Mouse (Mus musculus) spleen, adult 2 months (tissue): Measurements from ENCODE around the gene Prl6a1. TPM values are rescaled to one million over a fixed set of nuclear protein-coding genes. Genes with fewer than 3 reads are reported as not detected.

Source experiments
- DNase-seq, 2 experiments: peaks; one replicate each; pipeline versions ENCODE4 v3.0.0 to v3.0.0-alpha.2; 2012 to 2021; ENCODE audit warnings: low spot score in 2 of 2, low read depth in 1 of 2
- H3K27ac ChIP-seq: fragments of 200-500 bp; 2 replicates; pipeline ENCODE4 v1.5.1; 2012; ENCODE audit warnings: low read length, inconsistent platforms; ENCODE audit not compliant: insufficient read depth
- H3K27me3 ChIP-seq: fragments of 200-500 bp; 2 replicates; pipeline ENCODE4 v1.6.1; 2012; ENCODE audit warnings: mild to moderate bottlenecking, moderate library complexity, low read length, inconsistent platforms; ENCODE audit not compliant: control insufficient read depth, insufficient read depth
- H3K36me3 ChIP-seq: fragments of 200-500 bp; 2 replicates; pipeline ENCODE4 v1.6.1; 2012; ENCODE audit warnings: mild to moderate bottlenecking, low read length, inconsistent platforms; ENCODE audit not compliant: control insufficient read depth, insufficient read depth
- H3K4me1 ChIP-seq: fragments of 200-500 bp; 2 replicates; pipeline ENCODE4 v1.6.1; 2011; ENCODE audit warnings: inconsistent platforms; ENCODE audit not compliant: control insufficient read depth, insufficient read depth, insufficient read length
- H3K4me3 ChIP-seq: fragments of 200-500 bp; 2 replicates; pipeline ENCODE4 v1.5.1; 2011; ENCODE audit warnings: mild to moderate bottlenecking, inconsistent platforms; ENCODE audit not compliant: insufficient read depth, insufficient read length; ENCODE audit errors: extremely low read depth
- CTCF ChIP-seq: fragments of 200-500 bp; IDR thresholded peaks from 2 replicates; pipeline ENCODE4 v1.5.1; 2011; ENCODE audit warnings: mild to moderate bottlenecking, inconsistent platforms; ENCODE audit not compliant: insufficient read depth, insufficient read length, insufficient replicate concordance; ENCODE audit errors: extremely low read depth
- POLR2A ChIP-seq: fragments of 200-500 bp; IDR thresholded peaks from 2 replicates; pipeline ENCODE4 v1.6.1; 2011; ENCODE audit warnings: low read depth, low read length, inconsistent platforms
- WGBS: fragments of 180-500 bp; shearing (Covaris S2); methylation state at CpG from one replicate; pipeline ENCODE4 v1.1.7; 2018; 5-methylcytosine and 5-hydroxymethylcytosine counted together
- polyA plus RNA-seq: library from polyadenylated mRNA; depleted of rRNA; stranded (reverse); fragments of >200 nt; gene quantifications from 2 replicates; pipeline ENCODE4 v1.2.3, GENCODE M21; 2012; rRNA removed

Gene Prl6a1
- polyA plus RNA-seq = not detected in 2 replicates

GRCm38 (mm10) chr13:27312334-27313225 is at the start of gene Prl6a1:
Prl6a1 (plus strand) TSS chr13:27312627.
- Histone ChIP-seq H3K4me3 (no peak within 1 kb of the TSS), H3K4me1 (no peaks in the 10 kb centered on the region), H3K27ac (no peak within 1 kb of the TSS), H3K36me3 (no peaks in the 10 kb centered on the region), H3K27me3 (no peaks in the 10 kb centered on the region)
- no peak for DNase-seq
- no peak for TF ChIP-seq CTCF
- TF ChIP-seq POLR2A = no peak
- 83% methylated on average over 7 of the region's 7 CpGs for WGBS

- no peak overlapping the region for H3K27ac ChIP-seq
- H3K4me3 ChIP-seq = no peak overlapping the region
- WGBS = 93% methylated on average over 1 of the region's 1 CpGs
- no peaks in the 10 kb centered on the region for H3K36me3 ChIP-seq
- TF ChIP-seq CTCF = no peak
- TF ChIP-seq POLR2A = no peak
- no peaks in the 10 kb centered on the region for H3K4me1 ChIP-seq
- DNase-seq = no peak
- no peaks in the 10 kb centered on the region for H3K27me3 ChIP-seq
Observed at GRCm38 (mm10) chr13:27334989-27335388, 22.6 kb downstream of the Prl6a1 start.

- no peak overlapping the region for H3K27ac ChIP-seq
- H3K4me1 ChIP-seq = no peaks in the 10 kb centered on the region
- 77% methylated on average over 3 of the region's 3 CpGs for WGBS
- no peak overlapping the region for H3K4me3 ChIP-seq
- TF ChIP-seq POLR2A (no peak), CTCF (no peak)
- no peak for DNase-seq
- no peaks in the 10 kb centered on the region for H3K36me3 ChIP-seq
- no peaks in the 10 kb centered on the region for H3K27me3 ChIP-seq
Observed at GRCm38 (mm10) chr13:27342733-27343275, 30.4 kb downstream of the Prl6a1 start.

- 79% methylated on average over 2 of the region's 2 CpGs for WGBS
- H3K27ac ChIP-seq = no peak within 1 kb of the TSS
- no peaks in the 10 kb centered on the region for H3K4me1 ChIP-seq
- no peak for DNase-seq
- H3K4me3 ChIP-seq = no peak within 1 kb of the TSS
- H3K36me3 ChIP-seq = no peaks in the 10 kb centered on the region
- TF ChIP-seq CTCF (no peak), POLR2A (no peak)
- no peaks in the 10 kb centered on the region for H3K27me3 ChIP-seq
Observed at GRCm38 (mm10) chr13:27345373-27345772, 32.9 kb downstream of the Prl6a1 start, which contains the start of gene Prl8a2. Prl8a2 (plus strand) TSS chr13:27345673.

Other genes starting within 250 kb of the Prl6a1 start
- not detected in 2 replicates for gene Prl3d1, start 218.4 kb upstream of the Prl6a1 start, polyA plus RNA-seq
- not detected in 2 replicates for gene Prl3d2, start 190.9 kb upstream of the Prl6a1 start, polyA plus RNA-seq
- not detected in 2 replicates for gene Prl3d3, start 155.8 kb upstream of the Prl6a1 start, polyA plus RNA-seq
- gene Prl3c1, start 116.0 kb upstream of the Prl6a1 start, polyA plus RNA-seq = not detected in 2 replicates
- not detected in 2 replicates for gene Prl3b1, start 70.8 kb upstream of the Prl6a1 start, polyA plus RNA-seq
- not detected in 2 replicates for gene Prl3a1, start 53.2 kb upstream of the Prl6a1 start, polyA plus RNA-seq
- gene Prl8a2, start 33.0 kb downstream of the Prl6a1 start, polyA plus RNA-seq = not detected in 2 replicates
- not detected in 2 replicates for gene Prl2b1, start 78.2 kb downstream of the Prl6a1 start, polyA plus RNA-seq
- not detected in 2 replicates for gene Prl8a6, start 126.1 kb downstream of the Prl6a1 start, polyA plus RNA-seq
- not detected in 2 replicates for gene Prl8a8, start 200.6 kb downstream of the Prl6a1 start, polyA plus RNA-seq